Mouse (Mus musculus) lung, embryonic 14.5 days (tissue): ENCODE measurements at regions not wholly inside any gene's neighbourhood (a gene's known extent, or its start where the extent isn't known, plus 50 kb on each side); places are given as distances from the start of the nearest gene placed in this dataset.
A peak's percentile ranks its signal among the peaks of the same experiment; 100 is the strongest.

Experiments used
- ATAC-seq: fragments of 200-750 bp; cut with Nextera tagmentation; 2 replicates; pipeline ENCODE4 v1.8.0; 2017; ENCODE audit warnings: mild to moderate bottlenecking, moderate TSS enrichment, moderate library complexity; ENCODE audit not compliant: insufficient read depth
- DNase-seq: peaks from one replicate; pipeline ENCODE4 v3.0.0-alpha.2; 2015
- H3K27ac ChIP-seq: fragments of 300-500 bp; sonication (generic); 2 replicates; pipeline ENCODE4 v1.5.1; 2014; ENCODE audit warnings: low read depth, mild to moderate bottlenecking, moderate library complexity
- H3K27me3 ChIP-seq: fragments of 300-500 bp; sonication (generic); 2 replicates; pipeline ENCODE4 v1.6.1; 2014; ENCODE audit warnings: low read length, control low read depth; ENCODE audit not compliant: insufficient read depth
- H3K36me3 ChIP-seq: fragments of 300-500 bp; sonication (generic); 2 replicates; pipeline ENCODE4 v1.6.1; 2014; ENCODE audit warnings: control low read depth; ENCODE audit not compliant: insufficient read depth
- H3K4me1 ChIP-seq: fragments of 300-500 bp; sonication (generic); 2 replicates; pipeline ENCODE4 v1.6.1; 2014; ENCODE audit warnings: antibody characterized with exemption, control low read depth; ENCODE audit not compliant: insufficient read depth
- H3K4me2 ChIP-seq: fragments of 300-500 bp; sonication (generic); 2 replicates; pipeline ENCODE4 v1.6.1; 2014; ENCODE audit warnings: mild to moderate bottlenecking
- H3K4me3 ChIP-seq: fragments of 300-500 bp; sonication (generic); 2 replicates; pipeline ENCODE4 v1.5.1; 2014; ENCODE audit warnings: low read depth, low read length
- H3K9ac ChIP-seq: fragments of 300-500 bp; sonication (generic); 2 replicates; pipeline ENCODE4 v1.6.1; 2014
- H3K9me3 ChIP-seq: fragments of 300-500 bp; sonication (generic); 2 replicates; pipeline ENCODE4 v1.6.1; 2016; ENCODE audit warnings: low read depth, low read length, control low read depth
- CTCF ChIP-seq: IDR thresholded peaks from 2 replicates; pipeline ENCODE4 v1.5.1; 2016; ENCODE audit warnings: antibody characterized with exemption, low read depth
- WGBS: fragments of 180-500 bp; shearing (Covaris S2); extraction: QIAGEN DNeasy Blood & Tissue Kit; methylation state at CpG from one replicate; pipeline ENCODE4 v1.1.7; 2014; 5-methylcytosine and 5-hydroxymethylcytosine counted together

- no peak for DNase-seq
- Histone ChIP-seq H3K9ac (no peak overlapping the region), H3K27me3 (no peaks in the 10 kb centered on the region), H3K4me1 (no peaks in the 10 kb centered on the region), H3K27ac (no peak overlapping the region), H3K36me3 (no peaks in the 10 kb centered on the region), H3K9me3 (no peaks in the 10 kb centered on the region), H3K4me3 (no peak overlapping the region), H3K4me2 (no peak overlapping the region)
- TF ChIP-seq CTCF = no peak
- WGBS = 49% methylated on average over 5 of the region's 5 CpGs
- no peak for ATAC-seq
These were observed 53.9 kb upstream of the Fmo9 start for GRCm38 (mm10) chr1:166735545-166735944.

- Histone ChIP-seq H3K27me3 (no peaks in the 10 kb centered on the region), H3K4me1 (no peaks in the 10 kb centered on the region), H3K9me3 (no peaks in the 10 kb centered on the region), H3K4me3 (no peak overlapping the region), H3K36me3 (no peaks in the 10 kb centered on the region), H3K9ac (no peak overlapping the region), H3K27ac (no peak overlapping the region), H3K4me2 (no peak overlapping the region)
- peak; percentile 73 for TF ChIP-seq CTCF
- DNase-seq (peak; percentile 62), ATAC-seq (no peak)
- WGBS = 3% methylated on average over 2 of the region's 2 CpGs
These were observed 56.4 kb upstream of the Fmo9 start for GRCm38 (mm10) chr1:166738029-166738428.

GRCm38 (mm10) chr1:166750236-166750635 is 68.6 kb upstream of the Fmo9 start:
- no peak overlapping the region for H3K9ac ChIP-seq
- no peak overlapping the region for H3K4me3 ChIP-seq
- ATAC-seq = no peak
- no peak for TF ChIP-seq CTCF
- H3K4me1 ChIP-seq = no peaks in the 10 kb centered on the region
- no peak overlapping the region for H3K27ac ChIP-seq
- no peaks in the 10 kb centered on the region for H3K27me3 ChIP-seq
- no peaks in the 10 kb centered on the region for H3K9me3 ChIP-seq
- no peak for DNase-seq
- H3K36me3 ChIP-seq = no peaks in the 10 kb centered on the region
- H3K4me2 ChIP-seq = no peak overlapping the region
- WGBS = 86% methylated on average over 4 of the region's 4 CpGs

GRCm38 (mm10) chr1:166750777-166751176 is 69.1 kb upstream of the Fmo9 start:
- no peak for ATAC-seq
- no peaks in the 10 kb centered on the region for H3K4me1 ChIP-seq
- H3K36me3 ChIP-seq = no peaks in the 10 kb centered on the region
- H3K4me2 ChIP-seq = no peak overlapping the region
- DNase-seq = no peak
- TF ChIP-seq CTCF = no peak
- H3K9me3 ChIP-seq = no peaks in the 10 kb centered on the region
- H3K27me3 ChIP-seq = no peaks in the 10 kb centered on the region
- no peak overlapping the region for H3K9ac ChIP-seq
- H3K27ac ChIP-seq = no peak overlapping the region
- 77% methylated on average over 4 of the region's 4 CpGs for WGBS
- no peak overlapping the region for H3K4me3 ChIP-seq

- DNase-seq = no peak
- Histone ChIP-seq H3K4me3 (no peak overlapping the region), H3K36me3 (no peaks in the 10 kb centered on the region), H3K4me2 (no peak overlapping the region), H3K27me3 (no peaks in the 10 kb centered on the region), H3K9ac (no peak overlapping the region), H3K9me3 (no peaks in the 10 kb centered on the region), H3K4me1 (no peaks in the 10 kb centered on the region), H3K27ac (no peak overlapping the region)
- ATAC-seq = no peak
- 65% methylated on average over 3 of the region's 3 CpGs for WGBS
- TF ChIP-seq CTCF = no peak
These were observed 69.8 kb upstream of the Fmo9 start for GRCm38 (mm10) chr1:166751436-166751835.

DNA sequence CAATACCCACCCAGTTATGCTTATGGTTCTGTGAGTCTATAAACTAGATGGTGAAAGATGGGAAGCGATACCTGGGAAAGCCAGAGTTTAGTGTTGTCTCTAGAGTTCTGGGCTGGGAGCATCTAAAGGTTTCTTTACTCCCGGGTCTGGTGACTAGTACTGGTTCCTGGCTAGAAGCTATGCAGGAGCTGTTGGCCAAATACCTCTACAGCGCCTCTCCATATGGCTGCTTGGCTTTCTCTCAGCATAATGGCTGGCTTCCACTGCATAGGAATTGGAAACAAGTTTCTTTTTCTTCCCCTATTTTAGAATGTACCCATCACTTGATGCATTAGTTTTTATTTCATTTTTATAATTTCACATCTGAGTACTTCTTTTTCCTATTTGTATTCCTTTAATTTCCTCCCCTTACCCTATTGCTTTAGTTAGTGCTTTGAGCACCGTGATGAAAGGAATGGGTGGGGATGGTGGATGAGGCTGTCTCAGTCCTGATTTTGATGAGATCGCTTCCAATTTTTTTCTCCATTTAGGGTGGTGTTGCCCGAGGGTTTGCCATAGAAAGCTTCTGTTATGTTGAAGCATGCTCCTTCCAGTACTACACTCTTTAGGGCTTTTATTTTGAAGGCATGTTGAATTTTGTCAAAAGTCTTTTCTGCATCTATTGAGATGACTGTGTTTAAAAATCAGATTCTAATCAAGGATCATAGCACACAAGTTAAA is 71.5 kb upstream of the Fmo9 start:
- H3K36me3 ChIP-seq = no peaks in the 10 kb centered on the region
- DNase-seq (no peak), ATAC-seq (no peak)
- no peaks in the 10 kb centered on the region for H3K9me3 ChIP-seq
- H3K9ac ChIP-seq = no peak overlapping the region
- no peak for TF ChIP-seq CTCF
- no peaks in the 10 kb centered on the region for H3K27me3 ChIP-seq
- no peaks in the 10 kb centered on the region for H3K4me1 ChIP-seq
- 80% methylated on average over 6 of the region's 6 CpGs for WGBS
- H3K4me3 ChIP-seq = no peak overlapping the region
- no peak overlapping the region for H3K27ac ChIP-seq
- no peak overlapping the region for H3K4me2 ChIP-seq

GRCm38 (mm10) chr1:166758987-166759386 is 77.3 kb upstream of the Fmo9 start:
- Histone ChIP-seq H3K27me3 (no peaks in the 10 kb centered on the region), H3K36me3 (no peaks in the 10 kb centered on the region), H3K4me3 (no peak overlapping the region), H3K4me1 (no peaks in the 10 kb centered on the region), H3K4me2 (no peak overlapping the region), H3K9me3 (no peaks in the 10 kb centered on the region), H3K27ac (no peak overlapping the region), H3K9ac (no peak overlapping the region)
- DNase-seq (no peak), ATAC-seq (no peak)
- 78% methylated on average over 2 of the region's 2 CpGs for WGBS
- no peak for TF ChIP-seq CTCF

GRCm38 (mm10) chr1:166773114-166773513 is 91.5 kb upstream of the Fmo9 start:
- WGBS = 69% methylated on average over 1 of the region's 1 CpGs
- H3K4me3 ChIP-seq = no peak overlapping the region
- H3K4me2 ChIP-seq = no peak overlapping the region
- no peak overlapping the region for H3K27ac ChIP-seq
- no peaks in the 10 kb centered on the region for H3K27me3 ChIP-seq
- H3K4me1 ChIP-seq = no peaks in the 10 kb centered on the region
- no peak overlapping the region for H3K9ac ChIP-seq
- ATAC-seq = no peak
- TF ChIP-seq CTCF = no peak
- no peak for DNase-seq
- no peaks in the 10 kb centered on the region for H3K9me3 ChIP-seq
- H3K36me3 ChIP-seq = no peaks in the 10 kb centered on the region
